Mouse (Mus musculus): ENCODE measurements around the gene Vps26c. TPM values are rescaled to one million over a fixed set of nuclear protein-coding genes. Genes with fewer than 3 reads are reported as not detected.
A peak's percentile ranks its signal among the peaks of the same experiment; 100 is the strongest.

The Vps26c gene
- polyA plus RNA-seq, 1 experiment from 2014 or later = 36.6 TPM

DNA sequence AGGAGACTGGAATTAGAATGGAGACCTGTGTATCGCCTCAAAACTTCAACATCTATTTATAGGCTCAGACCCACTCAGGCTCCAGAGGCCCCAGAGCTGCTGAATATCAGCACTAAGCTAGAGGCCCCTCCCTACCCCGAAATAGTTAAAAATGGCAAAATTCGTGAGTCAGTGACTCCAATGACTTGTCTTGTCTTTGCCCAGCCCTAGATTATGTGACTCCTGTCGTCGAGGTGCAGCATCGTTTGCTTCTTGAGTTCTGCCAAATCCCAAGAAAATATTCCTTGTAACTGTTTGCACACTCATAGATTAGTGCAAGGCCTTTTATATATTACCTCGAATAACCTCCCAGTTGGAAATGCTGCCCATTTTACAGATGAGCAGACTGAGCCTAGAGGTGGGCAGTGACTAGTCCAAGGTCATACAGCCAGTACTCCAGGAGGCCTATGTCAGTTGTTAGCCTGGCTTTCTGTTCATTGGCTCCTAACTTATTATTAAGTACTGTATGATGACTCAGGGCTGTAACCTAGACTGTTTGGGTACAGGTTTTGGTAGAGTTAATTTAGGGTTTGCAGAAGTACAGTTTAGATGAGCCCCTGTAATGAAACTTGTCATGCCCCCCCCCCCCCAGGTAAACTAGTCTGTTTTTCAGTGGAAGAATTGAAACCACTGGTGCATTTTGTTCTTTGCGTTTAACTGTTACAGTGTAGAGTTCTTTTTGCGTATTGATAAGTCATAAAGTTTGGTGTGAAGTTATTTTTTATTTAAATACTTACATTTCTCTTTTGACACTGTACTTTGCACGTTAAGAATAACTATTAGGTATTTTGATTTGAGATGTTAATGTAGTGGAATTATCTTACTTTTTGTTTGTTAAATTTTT lies 44.7 kb upstream of the Vps26c start:
- Histone ChIP-seq H3K27me3 (replicated peaks; ENCODE audit: control insufficient read depth, insufficient read depth, low read length) (no peaks in the 10 kb centered on the region), H3K36me3 (ENCODE audit: control insufficient read depth, insufficient read depth) (no peaks in the 10 kb centered on the region), H3K4me1 (replicated peaks; ENCODE audit: control insufficient read depth, insufficient read depth, low read length) (peaks cover 16% of the 10 kb centered on the region; the same call in 1 of the 2 replicates), H3K9ac (ENCODE audit: low read depth, low read length) (peak overlapping the region; percentile 99), H3K27ac (ENCODE audit: low read depth, low read length) (peak overlapping the region; percentile 100), H3K4me2 (replicated peaks; ENCODE audit: low read depth) (peak overlapping the region; percentile 74), H3K9me3 (ENCODE audit: control insufficient read depth) (no peaks in the 10 kb centered on the region), H3K4me3 (ENCODE audit: low read depth, low read length) (peak overlapping the region; percentile 82)
- TF ChIP-seq CTCF (IDR thresholded peaks at IDR 0.05; ENCODE audit: low read depth) = no peak
- ATAC-seq = no peak
- 14% methylated on average over 10 of the region's 10 CpGs for WGBS

DNA sequence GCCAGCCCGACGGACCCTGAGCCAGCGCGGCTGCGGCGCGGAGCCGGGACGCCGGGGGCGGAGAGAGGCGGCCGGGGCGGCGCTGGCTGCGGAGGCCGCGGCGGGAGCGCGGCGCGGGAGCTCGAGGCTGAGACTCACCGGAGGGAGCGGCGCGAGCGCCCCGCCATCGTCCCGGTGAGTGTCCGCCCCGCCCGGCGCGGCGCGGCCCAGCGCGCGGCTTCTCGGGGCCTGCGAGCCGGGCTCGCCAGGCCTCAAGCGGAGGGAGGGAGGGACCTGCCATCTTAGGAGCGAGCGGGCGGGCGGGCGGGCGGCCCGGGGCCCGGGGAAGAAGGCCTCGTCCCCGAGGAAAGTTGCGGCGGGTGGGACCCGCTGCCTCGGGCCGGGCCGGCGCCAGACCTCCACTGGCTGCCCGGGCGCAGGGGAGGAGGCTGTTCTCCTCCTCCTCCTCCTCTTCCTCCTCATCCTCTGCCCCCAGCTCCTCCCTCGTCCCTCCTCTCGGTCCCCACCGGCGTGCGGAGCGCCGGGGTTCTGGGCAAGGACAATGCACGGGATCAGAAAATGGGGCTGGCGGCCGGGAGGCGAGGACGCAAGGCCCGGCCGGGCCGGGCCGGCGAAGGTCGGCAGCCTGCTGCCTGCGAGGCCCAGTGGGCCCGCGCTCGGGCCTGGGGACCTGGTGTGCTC lies 43.9 kb upstream of the Vps26c start:
- Histone ChIP-seq H3K9me3 (ENCODE audit: control insufficient read depth) (no peaks in the 10 kb centered on the region), H3K4me2 (replicated peaks; ENCODE audit: low read depth) (peak overlapping the region; percentile 74), H3K36me3 (ENCODE audit: control insufficient read depth, insufficient read depth) (no peaks in the 10 kb centered on the region), H3K9ac (ENCODE audit: low read depth, low read length) (peak overlapping the region; percentile 99), H3K27ac (ENCODE audit: low read depth, low read length) (peak overlapping the region; percentile 100), H3K27me3 (replicated peaks; ENCODE audit: control insufficient read depth, insufficient read depth, low read length) (no peaks in the 10 kb centered on the region), H3K4me1 (replicated peaks; ENCODE audit: control insufficient read depth, insufficient read depth, low read length) (peaks cover 11% of the 10 kb centered on the region; the same call in 1 of the 2 replicates), H3K4me3 (ENCODE audit: low read depth, low read length) (peak overlapping the region; percentile 82)
- ATAC-seq = peak; percentile 6; the same call in 1 of the 2 replicates
- WGBS = 0% methylated on average over 47 of the region's 88 CpGs
- no peak for TF ChIP-seq CTCF (IDR thresholded peaks at IDR 0.05; ENCODE audit: low read depth)

DNA sequence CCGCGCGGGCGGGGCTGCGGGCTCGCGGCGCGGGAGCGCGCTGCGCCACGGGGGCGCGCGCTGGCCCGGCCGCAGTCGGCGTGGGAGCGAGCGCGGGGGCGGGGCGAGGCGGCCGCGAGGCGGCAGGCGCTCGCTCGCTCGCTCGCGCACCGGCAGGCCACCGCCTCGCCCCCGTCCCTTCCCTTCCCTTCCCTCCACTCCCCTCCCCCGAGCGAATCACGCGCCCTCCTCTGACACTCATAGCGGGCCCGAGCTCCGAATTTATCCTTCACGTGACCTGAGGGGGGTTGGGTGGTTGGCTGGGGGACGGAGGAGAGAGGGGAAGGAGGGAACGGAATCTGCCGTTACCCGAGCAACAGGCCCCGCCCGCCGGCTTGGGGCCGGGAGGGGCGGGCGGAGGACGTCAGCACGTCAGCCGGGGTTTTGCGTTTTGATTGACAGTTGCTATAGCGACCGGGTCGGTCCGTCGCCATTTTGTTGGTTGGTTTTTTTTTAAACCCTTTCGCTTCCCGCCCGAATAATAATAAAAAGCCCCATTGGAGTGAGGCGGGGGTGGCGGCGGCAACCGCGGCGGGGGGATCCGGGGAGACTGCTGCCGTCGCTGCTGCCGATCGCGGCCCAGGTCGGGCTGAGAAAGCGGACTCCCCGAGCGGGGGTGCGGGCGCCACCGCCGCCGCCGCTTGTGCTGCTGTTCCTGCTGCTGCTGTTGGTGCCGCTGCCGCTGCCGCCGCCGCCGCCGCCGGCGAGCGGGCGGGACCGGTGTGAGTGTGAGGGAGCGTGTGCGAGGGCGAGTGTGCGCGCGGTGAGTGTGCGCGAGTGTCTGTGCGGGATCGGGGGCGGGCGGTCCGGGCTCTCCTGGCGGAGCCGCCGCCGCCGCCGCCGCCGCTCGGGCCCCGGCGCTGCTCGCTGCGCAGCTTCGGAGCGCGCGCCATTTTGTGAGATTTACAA lies 42.9 kb upstream of the Vps26c start, which contains the start of gene Dyrk1a:
Dyrk1a (plus strand) TSS at position 782 of the 948 bp plus-strand sequence.
- Histone ChIP-seq H3K36me3 (ENCODE audit: control insufficient read depth, insufficient read depth) (no peaks in the 10 kb centered on the region), H3K9ac (ENCODE audit: low read depth, low read length) (peak within 1 kb of the TSS; percentile 99), H3K27ac (ENCODE audit: low read depth, low read length) (peak within 1 kb of the TSS; percentile 100), H3K4me1 (replicated peaks; ENCODE audit: control insufficient read depth, insufficient read depth, low read length) (peaks cover 6% of the 10 kb centered on the region; the same call in 1 of the 2 replicates), H3K4me3 (ENCODE audit: low read depth, low read length) (peak within 1 kb of the TSS; percentile 82), H3K9me3 (ENCODE audit: control insufficient read depth) (no peaks in the 10 kb centered on the region), H3K4me2 (replicated peaks; ENCODE audit: low read depth) (peak within 1 kb of the TSS; percentile 74), H3K27me3 (replicated peaks; ENCODE audit: control insufficient read depth, insufficient read depth, low read length) (no peaks in the 10 kb centered on the region)
- under 1% methylated on average over 76 of the region's 133 CpGs for WGBS
- peak; percentile 87 for ATAC-seq
- 0 out of 2 replicates have a peak, but pooled peaks have one; percentile 10 for TF ChIP-seq CTCF (IDR thresholded peaks at IDR 0.05; ENCODE audit: low read depth)

DNA sequence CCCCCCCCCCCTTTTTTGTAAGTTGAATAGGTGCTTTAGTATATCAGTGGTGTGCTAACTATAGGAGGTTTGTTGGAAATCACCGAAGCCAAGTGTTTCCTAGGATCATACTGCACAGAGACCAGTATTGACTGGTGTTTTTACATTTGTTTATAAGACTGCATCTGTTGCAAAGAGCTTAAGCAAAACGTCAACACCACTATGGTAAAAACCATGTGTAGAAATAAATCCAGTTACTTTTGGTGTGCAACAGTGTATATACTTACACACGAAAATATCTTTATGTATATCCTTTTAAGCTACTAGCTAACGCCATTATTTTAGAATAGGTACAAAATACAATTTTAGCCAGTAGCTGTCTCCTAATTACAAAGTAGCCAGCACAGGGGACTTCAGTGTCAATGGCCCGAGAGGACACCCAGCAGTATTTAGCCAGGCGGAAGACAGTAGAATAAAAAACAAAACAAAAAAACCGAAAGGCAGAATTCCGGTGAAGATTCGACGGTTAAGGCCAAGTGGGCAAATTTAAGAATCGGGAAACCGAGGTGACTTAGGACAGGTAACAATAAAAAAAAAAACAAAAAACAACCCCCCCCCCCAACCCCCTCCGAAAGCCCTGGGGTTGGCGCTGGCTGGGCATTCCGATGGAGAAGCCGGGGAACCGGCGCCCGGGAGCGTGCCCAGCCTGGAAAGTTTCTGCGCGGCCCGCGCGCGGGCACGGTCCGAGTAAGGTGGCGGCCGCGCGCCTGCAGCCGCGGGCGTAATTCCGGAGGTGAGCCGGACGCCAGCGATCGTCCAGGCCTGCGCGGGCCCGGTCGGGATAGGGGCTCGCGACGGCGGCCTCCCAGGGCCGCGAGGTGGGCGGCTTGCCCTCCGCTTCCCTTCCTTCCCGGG lies 42.0 kb upstream of the Vps26c start:
- no peak; the same call in 1 of the 2 replicates for ATAC-seq
- Histone ChIP-seq H3K27me3 (replicated peaks; ENCODE audit: control insufficient read depth, insufficient read depth, low read length) (no peaks in the 10 kb centered on the region), H3K9me3 (ENCODE audit: control insufficient read depth) (no peaks in the 10 kb centered on the region), H3K4me3 (ENCODE audit: low read depth, low read length) (peak overlapping the region; percentile 82), H3K27ac (ENCODE audit: low read depth, low read length) (peak overlapping the region; percentile 100), H3K4me2 (replicated peaks; ENCODE audit: low read depth) (peak overlapping the region; percentile 67), H3K4me1 (replicated peaks; ENCODE audit: control insufficient read depth, insufficient read depth, low read length) (peaks cover 3% of the 10 kb centered on the region; the same call in 1 of the 2 replicates), H3K36me3 (ENCODE audit: control insufficient read depth, insufficient read depth) (no peaks in the 10 kb centered on the region), H3K9ac (ENCODE audit: low read depth, low read length) (peak overlapping the region; percentile 89)
- 2% methylated on average over 46 of the region's 53 CpGs for WGBS
- TF ChIP-seq CTCF (IDR thresholded peaks at IDR 0.05; ENCODE audit: low read depth) = no peak

DNA sequence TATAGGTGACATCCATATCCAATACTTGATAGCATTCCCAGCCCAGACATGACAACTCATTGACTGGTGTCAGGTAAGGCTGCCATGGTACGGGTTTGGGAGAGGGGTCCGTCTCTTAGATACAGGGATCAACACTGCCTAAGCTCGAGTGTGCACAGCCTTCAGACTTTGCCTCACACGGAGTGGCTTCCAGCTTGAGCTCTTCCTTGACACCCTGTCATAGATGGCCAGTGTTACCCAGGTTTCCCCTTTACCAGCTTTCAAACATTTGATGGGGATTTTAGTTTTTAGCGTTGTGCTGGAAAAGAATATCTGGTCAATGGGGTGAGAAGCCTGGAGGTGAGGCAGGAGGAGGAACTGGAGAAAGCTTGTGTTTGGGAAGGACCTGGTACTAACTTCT lies 41.1 kb upstream of the Vps26c start:
- Histone ChIP-seq H3K27me3 (replicated peaks; ENCODE audit: control insufficient read depth, insufficient read depth, low read length) (no peaks in the 10 kb centered on the region), H3K4me2 (replicated peaks; ENCODE audit: low read depth) (peak overlapping the region; percentile 67; the same call in 1 of the 2 replicates), H3K9ac (ENCODE audit: low read depth, low read length) (no peak overlapping the region), H3K9me3 (ENCODE audit: control insufficient read depth) (no peaks in the 10 kb centered on the region), H3K4me1 (replicated peaks; ENCODE audit: control insufficient read depth, insufficient read depth, low read length) (0 out of 2 replicates have a peak, but pooled peaks cover 3% of the 10 kb centered on the region), H3K36me3 (ENCODE audit: control insufficient read depth, insufficient read depth) (no peaks in the 10 kb centered on the region), H3K4me3 (ENCODE audit: low read depth, low read length) (no peak overlapping the region), H3K27ac (ENCODE audit: low read depth, low read length) (no peak overlapping the region)
- TF ChIP-seq CTCF (IDR thresholded peaks at IDR 0.05; ENCODE audit: low read depth) = no peak
- ATAC-seq = no peak
- 81% methylated on average over 5 of the region's 5 CpGs for WGBS

Measured in intestine, postnatal 0 days (tissue).